Mouse (Mus musculus) stomach, postnatal 0 days (tissue): ENCODE results near the gene Pp2d1.

Experiments used
- CTCF ChIP-seq: IDR thresholded peaks from 2 replicates; pipeline ENCODE4 v1.5.1; 2016; ENCODE audit warnings: antibody characterized with exemption, low read depth, mild to moderate bottlenecking, moderate library complexity
- EP300 ChIP-seq: optimal IDR thresholded peaks from 2 replicates; pipeline ENCODE3; 2016; ENCODE audit warnings: antibody characterized with exemption

DNA sequence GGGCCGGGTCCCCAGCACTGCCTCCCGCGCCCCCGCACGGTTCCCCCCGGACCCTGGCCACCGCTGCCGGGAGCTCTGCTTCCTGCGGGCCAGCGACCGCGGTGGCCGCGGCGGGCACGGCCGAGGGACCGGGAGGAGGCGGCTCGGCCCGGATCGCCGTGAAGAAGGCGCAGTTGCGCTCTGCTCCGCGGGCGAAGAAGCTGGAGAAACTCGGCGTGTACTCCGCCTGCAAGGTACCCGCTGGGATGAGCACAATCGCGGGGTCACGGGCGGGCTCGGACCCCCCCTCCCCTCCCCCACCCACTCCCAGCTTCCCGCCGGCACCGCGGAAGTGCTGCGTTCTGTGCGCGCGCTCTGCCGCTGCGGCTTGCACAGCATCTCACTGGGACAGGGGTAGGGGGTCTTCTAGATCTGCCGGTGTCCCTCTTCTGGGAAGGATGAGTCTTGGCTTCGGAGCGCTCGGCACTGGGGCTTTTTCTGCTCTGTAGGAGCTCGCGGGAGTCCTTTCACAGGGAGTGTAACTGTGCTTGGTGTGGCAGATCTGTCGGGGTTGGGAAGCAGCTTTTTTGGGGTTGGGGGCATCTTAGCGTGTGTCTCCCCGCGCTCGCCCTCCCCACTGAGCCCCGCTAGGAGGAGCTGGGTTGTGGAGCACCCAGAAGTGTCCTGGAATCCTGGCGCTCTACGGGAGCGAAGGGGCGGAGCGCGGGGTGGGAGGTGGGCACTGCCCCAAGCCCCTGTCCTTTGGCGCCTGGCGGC, 28.3 kb upstream of the Pp2d1 start:
- peak; percentile 42 for TF ChIP-seq CTCF
- no peak for TF ChIP-seq EP300
